Mouse (Mus musculus): Measurements from ENCODE around the gene Daw1.

Daw1 gene

GRCm38 (mm10) chr1:83187154-83187553 lies 27.6 kb downstream of the Daw1 start:
- DNase-seq (ENCODE audit: low spot score in 2 of 2), result peak in 1 of 2 experiments; percentile 48

GRCm38 (mm10) chr1:83209981-83210380 lies 50.4 kb downstream of the Daw1 start:
- no peak for DNase-seq (ENCODE audit: low spot score in 2 of 2)

GRCm38 (mm10) chr1:83218260-83218659 lies 58.7 kb downstream of the Daw1 start:
- DNase-seq (ENCODE audit: low spot score in 2 of 2), result no peak

GRCm38 (mm10) chr1:83223072-83223471 lies 63.5 kb downstream of the Daw1 start:
- DNase-seq (ENCODE audit: low spot score in 2 of 2), result no peak

GRCm38 (mm10) chr1:83224423-83224960 lies 64.9 kb downstream of the Daw1 start:
- DNase-seq (ENCODE audit: low spot score in 2 of 2), result no peak

- DNase-seq (ENCODE audit: low spot score in 2 of 2), result no peak
Observed at GRCm38 (mm10) chr1:83227946-83228345, 68.4 kb downstream of the Daw1 start.

- DNase-seq (ENCODE audit: low spot score in 2 of 2), result no peak
Observed at GRCm38 (mm10) chr1:83248235-83248746, 88.7 kb downstream of the Daw1 start.

GRCm38 (mm10) chr1:83251746-83252145 lies 92.2 kb downstream of the Daw1 start:
- DNase-seq (ENCODE audit: low spot score in 2 of 2), result no peak
